Mouse (Mus musculus): Measurements from ENCODE around the gene Creld2.

DNA sequence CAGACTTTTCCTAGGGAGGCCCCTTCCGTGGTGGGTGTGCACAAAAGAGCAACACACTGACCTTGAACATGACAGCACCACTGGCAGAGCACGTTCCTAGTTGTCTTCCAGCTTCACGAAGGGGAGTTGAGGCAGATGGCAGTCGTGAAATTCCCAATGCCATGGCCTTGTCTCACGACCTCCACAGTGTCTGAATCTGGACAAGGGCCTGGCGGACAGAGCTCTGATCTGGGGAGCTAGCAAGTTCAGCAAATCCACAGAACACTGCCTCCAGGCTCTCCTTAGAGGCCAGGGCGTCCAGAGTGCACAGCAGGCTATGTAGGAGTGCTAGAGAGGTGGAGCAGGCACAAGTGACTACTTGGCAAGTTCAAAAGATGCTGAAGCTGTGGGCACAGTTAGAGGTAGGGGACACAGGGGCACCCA, 47.5 kb downstream of the Creld2 start:
- TF ChIP-seq CTCF (IDR thresholded peaks at IDR 0.05; ENCODE audit: control insufficient read depth, insufficient read depth, insufficient replicate concordance, low read depth, low read length) (no peak), POLR2A (IDR thresholded peaks at IDR 0.05; ENCODE audit: control insufficient read depth, low read depth, low read length) (no peak)

All from testis, adult 2 months (tissue).